ENCODE assay signal across 13 mouse cellular contexts in genomic region chrX:57286281-57286680, GRCm38 (mm10). TPM values are rescaled to one million over a fixed set of nuclear protein-coding genes. Genes with fewer than 3 reads are reported as not detected.
DNase-seq lines count a peak whose midpoint lies in the region; ATAC-seq and TF ChIP-seq lines count a peak whose summit lies in the region.
"Had no signal": no experiment of that assay in that cellular context is flagged by ENCODE, and none has a peak within 500 bp of the region (broad histone marks: within the 10 kb centered on the region; RNA-seq: fewer than 3 reads in every experiment).

No protein-coding gene starts in this region.

- peaks cover 3% of the 10 kb centered on the region for H3K36me3 ChIP-seq in heart, adult 2 months (ENCODE audit: control insufficient read depth, insufficient read depth, low read length)
- no peaks in the 10 kb centered on the region for H3K36me3 ChIP-seq in kidney, embryonic 14.5 days (ENCODE audit: control insufficient read depth, insufficient read depth, low read length)
- H3K36me3 ChIP-seq in embryonic facial prominence, embryonic 11.5 days (replicated peaks; ENCODE audit: control insufficient read depth, insufficient read depth, low read depth, low read length) = no peaks in the 10 kb centered on the region
- H3K36me3 ChIP-seq: limb, embryonic 15.5 days had no signal

- H3K27ac ChIP-seq in heart, adult 2 months = peak overlapping the region; percentile 45
- H3K27ac ChIP-seq in kidney, embryonic 14.5 days (ENCODE audit: low read depth, low read length) = no peak overlapping the region
- H3K27ac ChIP-seq in embryonic facial prominence, embryonic 11.5 days (replicated peaks; ENCODE audit: low read depth, low read length) = no peak overlapping the region
- H3K27ac ChIP-seq in olfactory bulb, adult 2 months (ENCODE audit: insufficient read depth, low read depth, low read length) = 0 out of 2 replicates have a peak overlapping the region, but pooled peaks have one; percentile 33
- H3K27ac ChIP-seq: limb, embryonic 15.5 days had no signal

- intact Hi-C loops in heart, adult 2 months (cut with DNase I) = no loop called here

- H3K4me2 ChIP-seq in kidney, embryonic 14.5 days (replicated peaks; ENCODE audit: low read depth, low read length) = no peak overlapping the region
- H3K4me2 ChIP-seq in embryonic facial prominence, embryonic 11.5 days (ENCODE audit: low read depth, low read length) = no peak overlapping the region
- H3K4me2 ChIP-seq: limb, embryonic 15.5 days; lung, embryonic 14.5 days had no signal

- H3K27me3 ChIP-seq in heart, adult 2 months (ENCODE audit: control insufficient read depth, insufficient read depth, low read length) = no peaks in the 10 kb centered on the region
- no peaks in the 10 kb centered on the region for H3K27me3 ChIP-seq in kidney, embryonic 14.5 days (ENCODE audit: control insufficient read depth, insufficient read depth, low read length)
- no peaks in the 10 kb centered on the region for H3K27me3 ChIP-seq in embryonic facial prominence, embryonic 11.5 days (ENCODE audit: control insufficient read depth, insufficient read depth, low read length)
- H3K27me3 ChIP-seq: limb, embryonic 15.5 days had no signal

- WGBS in heart, adult 2 months = 42% methylated on average over 9 of the region's 9 CpGs
- 69% methylated on average over 9 of the region's 9 CpGs for WGBS in kidney, embryonic 14.5 days
- WGBS in embryonic facial prominence, embryonic 11.5 days = 54% methylated on average over 9 of the region's 9 CpGs
- 45% methylated on average over 9 of the region's 9 CpGs for WGBS in olfactory bulb, adult 2 months

- 0 out of 2 replicates have a peak, but pooled peaks have one; percentile 40 for TF ChIP-seq EP300 in heart, adult 2 months (IDR thresholded peaks at IDR 0.05; ENCODE audit: insufficient read depth, low read depth, low read length)

- TF ChIP-seq CTCF in heart, adult 2 months (IDR thresholded peaks at IDR 0.05) = no peak
- no peak for TF ChIP-seq CTCF in olfactory bulb, adult 2 months (IDR thresholded peaks at IDR 0.05; ENCODE audit: insufficient read depth, low read depth, low read length)

- H3K9ac ChIP-seq in heart, adult 2 months (ENCODE audit: low read depth, low read length) = no peak overlapping the region; the same call in 1 of the 2 replicates
- no peak overlapping the region for H3K9ac ChIP-seq in kidney, embryonic 14.5 days (ENCODE audit: low read depth, low read length)
- H3K9ac ChIP-seq in embryonic facial prominence, embryonic 11.5 days (replicated peaks; ENCODE audit: low read length) = no peak overlapping the region
- H3K9ac ChIP-seq: limb, embryonic 15.5 days; lung, embryonic 14.5 days had no signal

- ATAC-seq in kidney, embryonic 14.5 days (ENCODE audit: low FRiP score, low TSS enrichment) = no peak
- ATAC-seq in embryonic facial prominence, embryonic 11.5 days (replicated peaks; ENCODE audit: insufficient number of reproducible peaks, low FRiP score, low TSS enrichment, low read depth) = no peak

- peak in 1 of 2 experiments; percentile 27 for DNase-seq in heart, adult 2 months
- no peak for DNase-seq in heart, postnatal 4 days
- peak; percentile 6 to 13 for DNase-seq in kidney, postnatal 4 days
- peak; percentile 4 for DNase-seq in embryonic facial prominence, embryonic 11.5 days (ENCODE audit: low spot score)
- DNase-seq in spleen, postnatal 10 days (ENCODE audit: low spot score in 2 of 2) = no peak
- no peak for DNase-seq in ovary, postnatal 10 days (ENCODE audit: low spot score)
- DNase-seq: cerebellum, adult 9-11 months; gastrocnemius, postnatal 10 days; lung, embryonic 14.5 days; thymus, postnatal 4 days had no signal

- no peak overlapping the region for H3K4me3 ChIP-seq in heart, adult 2 months
- no peak overlapping the region for H3K4me3 ChIP-seq in kidney, embryonic 14.5 days (ENCODE audit: low read length)
- H3K4me3 ChIP-seq in embryonic facial prominence, embryonic 11.5 days (ENCODE audit: low read depth, low read length) = no peak overlapping the region
- H3K4me3 ChIP-seq in olfactory bulb, adult 2 months (ENCODE audit: insufficient read depth, low read depth, low read length) = no peak overlapping the region
- H3K4me3 ChIP-seq: limb, embryonic 15.5 days had no signal

- 0 out of 2 replicates have a peak, but pooled peaks have one; percentile 27 for TF ChIP-seq POLR2A in heart, adult 2 months (IDR thresholded peaks at IDR 0.05; ENCODE audit: insufficient read depth, low read depth, low read length)
- TF ChIP-seq POLR2A in olfactory bulb, adult 2 months (IDR thresholded peaks at IDR 0.05; ENCODE audit: insufficient read depth, low read depth, low read length) = no peak

- no peaks in the 10 kb centered on the region for H3K79me2 ChIP-seq in heart, adult 2 months (replicated peaks; ENCODE audit: control insufficient read depth, insufficient read depth, low read length)

- peaks cover 3% of the 10 kb centered on the region for H3K4me1 ChIP-seq in heart, adult 2 months (ENCODE audit: control insufficient read depth, insufficient read depth, low read length)
- H3K4me1 ChIP-seq in kidney, embryonic 14.5 days (ENCODE audit: control insufficient read depth, insufficient read depth, low read length) = no peaks in the 10 kb centered on the region
- H3K4me1 ChIP-seq in embryonic facial prominence, embryonic 11.5 days (ENCODE audit: control insufficient read depth, insufficient read depth, low read length) = no peaks in the 10 kb centered on the region
- peaks cover 3% of the 10 kb centered on the region; the same call in 1 of the 2 replicates for H3K4me1 ChIP-seq in olfactory bulb, adult 2 months (ENCODE audit: control insufficient read depth, insufficient read depth, low read length)
- H3K4me1 ChIP-seq: limb, embryonic 15.5 days had no signal

- H3K9me3 ChIP-seq in kidney, embryonic 14.5 days (ENCODE audit: control insufficient read depth, low read length) = no peaks in the 10 kb centered on the region
- H3K9me3 ChIP-seq in embryonic facial prominence, embryonic 11.5 days (replicated peaks; ENCODE audit: control insufficient read depth, low read length) = no peaks in the 10 kb centered on the region
- H3K9me3 ChIP-seq: limb, embryonic 15.5 days had no signal

RNA-seq across cellular contexts. Expression of gene Arhgef6, which starts 52.2 kb away (rescaled TPM):
- 10 to 100 TPM; 61.5 to 64.2 TPM for total RNA-seq in heart, adult 2 months (2021)
- 38.2 and 82.1 TPM in 2 replicates for polyA plus RNA-seq in heart, adult 2 months (2012; rRNA removed)
- 10 to 100 TPM; 78.0 to 82.2 TPM for total RNA-seq in heart, postnatal 4 days (2021)
- polyA plus RNA-seq in kidney, embryonic 14.5 days (2014; fragmentation: Nextera tagmentation; extraction: Ambion mirVana) = 1.2 and 3.0 TPM in 2 replicates
- 7.2 and 7.3 TPM in 2 replicates for polyA plus RNA-seq in embryonic facial prominence, embryonic 11.5 days (2014; fragmentation: Nextera tagmentation; extraction: Ambion mirVana)
- polyA plus RNA-seq in olfactory bulb, adult 2 months (2012; ENCODE audit: insufficient read depth, insufficient read length, low replicate concordance, missing spikeins) = not detected in 2 replicates

Comparison
In these comparisons a context has a peak if more than half of its experiments do, and no peak if none do; other contexts are left out.
1. DNase-seq: peak in kidney, postnatal 4 days (2 of 2) and embryonic facial prominence, embryonic 11.5 days (single experiment); none in heart, postnatal 4 days (single experiment), spleen, postnatal 10 days (0 of 2) and ovary, postnatal 10 days (single experiment).
2. H3K27ac ChIP-seq: peak in heart, adult 2 months (single experiment) and olfactory bulb, adult 2 months (single experiment); none in kidney, embryonic 14.5 days (single experiment) and embryonic facial prominence, embryonic 11.5 days (single experiment).